Mouse (Mus musculus) lung, embryonic 14.5 days (tissue): ENCODE results near the gene Xntrpc. TPM values are rescaled to one million over a fixed set of nuclear protein-coding genes. Genes with fewer than 3 reads are reported as not detected.

Experiments
- ATAC-seq: fragments of 200-750 bp; cut with Nextera tagmentation; 2 replicates; pipeline ENCODE4 v1.8.0; 2017; ENCODE audit warnings: mild to moderate bottlenecking, moderate TSS enrichment, moderate library complexity; ENCODE audit not compliant: insufficient read depth
- DNase-seq: peaks from one replicate; pipeline ENCODE4 v3.0.0-alpha.2; 2015
- H3K27ac ChIP-seq: fragments of 300-500 bp; sonication (generic); 2 replicates; pipeline ENCODE4 v1.5.1; 2014; ENCODE audit warnings: low read depth, mild to moderate bottlenecking, moderate library complexity
- H3K27me3 ChIP-seq: fragments of 300-500 bp; sonication (generic); 2 replicates; pipeline ENCODE4 v1.6.1; 2014; ENCODE audit warnings: low read length, control low read depth; ENCODE audit not compliant: insufficient read depth
- H3K36me3 ChIP-seq: fragments of 300-500 bp; sonication (generic); 2 replicates; pipeline ENCODE4 v1.6.1; 2014; ENCODE audit warnings: control low read depth; ENCODE audit not compliant: insufficient read depth
- H3K4me1 ChIP-seq: fragments of 300-500 bp; sonication (generic); 2 replicates; pipeline ENCODE4 v1.6.1; 2014; ENCODE audit warnings: antibody characterized with exemption, control low read depth; ENCODE audit not compliant: insufficient read depth
- H3K4me2 ChIP-seq: fragments of 300-500 bp; sonication (generic); 2 replicates; pipeline ENCODE4 v1.6.1; 2014; ENCODE audit warnings: mild to moderate bottlenecking
- H3K4me3 ChIP-seq: fragments of 300-500 bp; sonication (generic); 2 replicates; pipeline ENCODE4 v1.5.1; 2014; ENCODE audit warnings: low read depth, low read length
- H3K9ac ChIP-seq: fragments of 300-500 bp; sonication (generic); 2 replicates; pipeline ENCODE4 v1.6.1; 2014
- H3K9me3 ChIP-seq: fragments of 300-500 bp; sonication (generic); 2 replicates; pipeline ENCODE4 v1.6.1; 2016; ENCODE audit warnings: low read depth, low read length, control low read depth
- CTCF ChIP-seq: IDR thresholded peaks from 2 replicates; pipeline ENCODE4 v1.5.1; 2016; ENCODE audit warnings: antibody characterized with exemption, low read depth
- WGBS: fragments of 180-500 bp; shearing (Covaris S2); extraction: QIAGEN DNeasy Blood & Tissue Kit; methylation state at CpG from one replicate; pipeline ENCODE4 v1.1.7; 2014; 5-methylcytosine and 5-hydroxymethylcytosine counted together
- polyA plus RNA-seq: library from polyadenylated mRNA; unstranded; fragments of >200 nt; fragmentation: Nextera tagmentation; extraction: Ambion mirVana; gene quantifications from 2 replicates; pipeline ENCODE4 v1.2.1, GENCODE M21; 2014

Xntrpc gene
- polyA plus RNA-seq, 1 experiment from 2014 or later: 1.2 TPM

GRCm38 (mm10) chr7:102101487-102101886 is 36.0 kb downstream of the Xntrpc start, which contains the start of gene Art1:
Gene Art1 (plus strand): TSS chr7:102101743.
- DNase-seq (no peak), ATAC-seq (no peak)
- no peak for TF ChIP-seq CTCF
- Histone ChIP-seq H3K9ac (no peak within 1 kb of the TSS), H3K4me2 (peak within 1 kb of the TSS; percentile 69; the same call in 1 of the 2 replicates), H3K9me3 (no peaks in the 10 kb centered on the region), H3K27me3 (no peaks in the 10 kb centered on the region), H3K4me1 (peaks cover 8% of the 10 kb centered on the region; the same call in 1 of the 2 replicates), H3K4me3 (no peak within 1 kb of the TSS), H3K36me3 (no peaks in the 10 kb centered on the region), H3K27ac (no peak within 1 kb of the TSS)
- 43% methylated on average over 5 of the region's 5 CpGs for WGBS

GRCm38 (mm10) chr7:102102241-102102640 is 36.7 kb downstream of the Xntrpc start:
- DNase-seq (peak; percentile 20), ATAC-seq (no peak)
- 45% methylated on average over 8 of the region's 8 CpGs for WGBS
- Histone ChIP-seq H3K9me3 (no peaks in the 10 kb centered on the region), H3K4me1 (peaks cover 12% of the 10 kb centered on the region), H3K4me3 (no peak overlapping the region), H3K27ac (no peak overlapping the region), H3K9ac (no peak overlapping the region), H3K36me3 (no peaks in the 10 kb centered on the region), H3K4me2 (no peak overlapping the region), H3K27me3 (no peaks in the 10 kb centered on the region)
- no peak for TF ChIP-seq CTCF

GRCm38 (mm10) chr7:102102696-102103095 is 37.2 kb downstream of the Xntrpc start:
- Histone ChIP-seq H3K27me3 (no peaks in the 10 kb centered on the region), H3K4me1 (peaks cover 12% of the 10 kb centered on the region), H3K27ac (no peak overlapping the region), H3K4me3 (no peak overlapping the region), H3K36me3 (no peaks in the 10 kb centered on the region), H3K4me2 (no peak overlapping the region), H3K9me3 (no peaks in the 10 kb centered on the region), H3K9ac (no peak overlapping the region)
- DNase-seq: no peak
- no peak for ATAC-seq
- WGBS: 43% methylated on average over 6 of the region's 6 CpGs
- TF ChIP-seq CTCF: no peak

- DNase-seq: no peak
- Histone ChIP-seq H3K36me3 (no peaks in the 10 kb centered on the region), H3K9ac (no peak overlapping the region), H3K9me3 (no peaks in the 10 kb centered on the region), H3K4me1 (peaks cover 12% of the 10 kb centered on the region), H3K4me3 (no peak overlapping the region), H3K27me3 (no peaks in the 10 kb centered on the region), H3K4me2 (no peak overlapping the region), H3K27ac (no peak overlapping the region)
- whole genome bisulfite sequencing: 63% methylated on average over 2 of the region's 2 CpGs
- TF ChIP-seq CTCF: no peak
- no peak for ATAC-seq
These were observed 38.0 kb downstream of the Xntrpc start for GRCm38 (mm10) chr7:102103555-102103954.

GRCm38 (mm10) chr7:102104126-102104525 is 38.6 kb downstream of the Xntrpc start:
- WGBS: 56% methylated on average over 5 of the region's 5 CpGs
- peak; percentile 40 for DNase-seq

GRCm38 (mm10) chr7:102106700-102107141 is 41.2 kb downstream of the Xntrpc start:
- 0 out of 2 replicates have a peak, but pooled peaks have one; percentile 13 for TF ChIP-seq CTCF
- H3K4me3 ChIP-seq: peak overlapping the region; percentile 27
- no peaks in the 10 kb centered on the region for H3K9me3 ChIP-seq
- peak; percentile 12; the same call in 1 of the 2 replicates for ATAC-seq
- peaks cover 4% of the 10 kb centered on the region; the same call in 1 of the 2 replicates for H3K4me1 ChIP-seq
- H3K27ac ChIP-seq: no peak overlapping the region
- peak overlapping the region; percentile 46 for H3K9ac ChIP-seq
- H3K36me3 ChIP-seq: no peaks in the 10 kb centered on the region
- peak overlapping the region; percentile 64 for H3K4me2 ChIP-seq
- no peaks in the 10 kb centered on the region for H3K27me3 ChIP-seq
- WGBS: 9% methylated on average over 23 of the region's 23 CpGs
- DNase-seq: peak; percentile 57

More at GRCm38 (mm10) chr7:102104126-102104525, 38.6 kb downstream of the Xntrpc start:
- no peak for ATAC-seq
- Histone ChIP-seq H3K4me1 (peaks cover 12% of the 10 kb centered on the region), H3K4me2 (no peak overlapping the region), H3K9ac (no peak overlapping the region), H3K27me3 (no peaks in the 10 kb centered on the region), H3K9me3 (no peaks in the 10 kb centered on the region), H3K27ac (no peak overlapping the region), H3K4me3 (no peak overlapping the region), H3K36me3 (no peaks in the 10 kb centered on the region)
- TF ChIP-seq CTCF: no peak

GRCm38 (mm10) chr7:102108206-102108605 is 42.7 kb downstream of the Xntrpc start:
- no peaks in the 10 kb centered on the region for H3K36me3 ChIP-seq
- H3K4me3 ChIP-seq: no peak overlapping the region
- TF ChIP-seq CTCF: no peak
- H3K4me1 ChIP-seq: peaks cover 4% of the 10 kb centered on the region; the same call in 1 of the 2 replicates
- no peak overlapping the region for H3K4me2 ChIP-seq
- no peak overlapping the region for H3K27ac ChIP-seq
- H3K27me3 ChIP-seq: no peaks in the 10 kb centered on the region
- no peak overlapping the region for H3K9ac ChIP-seq
- no peak for DNase-seq
- 92% methylated on average over 1 of the region's 1 CpGs for WGBS
- H3K9me3 ChIP-seq: no peaks in the 10 kb centered on the region
- ATAC-seq: no peak

GRCm38 (mm10) chr7:102109171-102109570 is 43.7 kb downstream of the Xntrpc start, which contains the start of gene Art5:
Gene Art5 (minus strand): TSS chr7:102109489.
- Histone ChIP-seq H3K4me2 (no peak within 1 kb of the TSS), H3K9me3 (no peaks in the 10 kb centered on the region), H3K36me3 (no peaks in the 10 kb centered on the region), H3K27ac (no peak within 1 kb of the TSS), H3K4me3 (no peak within 1 kb of the TSS), H3K9ac (no peak within 1 kb of the TSS), H3K27me3 (no peaks in the 10 kb centered on the region), H3K4me1 (peaks cover 4% of the 10 kb centered on the region; the same call in 1 of the 2 replicates)
- 68% methylated on average over 7 of the region's 7 CpGs for WGBS
- DNase-seq: no peak
- no peak for ATAC-seq
- TF ChIP-seq CTCF: no peak
